Mouse (Mus musculus): ENCODE measurements at regions not wholly inside any gene's neighbourhood (a gene's known extent, or its start where the extent isn't known, plus 50 kb on each side); places are given as distances from the start of the nearest gene placed in this dataset.

DNA sequence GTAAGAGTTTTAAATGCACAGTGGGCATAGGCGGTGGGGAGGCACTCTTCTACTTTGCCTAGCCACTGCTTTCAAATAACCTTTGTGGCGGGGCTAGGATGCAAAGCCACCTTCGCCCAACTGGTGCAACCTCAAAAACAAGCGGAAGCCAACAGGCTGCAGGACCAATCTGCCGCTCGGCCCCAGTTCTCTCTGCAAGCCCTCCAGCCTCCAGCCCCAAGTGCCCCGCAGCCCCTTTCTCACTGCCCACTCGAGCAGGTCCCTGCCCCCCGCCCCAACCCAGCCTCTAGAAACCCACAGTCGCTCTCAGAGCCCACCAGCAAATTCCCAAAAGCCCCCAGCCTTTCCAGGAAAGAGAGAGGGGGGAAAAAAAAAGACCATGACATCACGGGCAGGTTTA lies 89.6 kb upstream of the Ssbp2 start:
- DNase-seq = peak; percentile 44 to 59

DNA sequence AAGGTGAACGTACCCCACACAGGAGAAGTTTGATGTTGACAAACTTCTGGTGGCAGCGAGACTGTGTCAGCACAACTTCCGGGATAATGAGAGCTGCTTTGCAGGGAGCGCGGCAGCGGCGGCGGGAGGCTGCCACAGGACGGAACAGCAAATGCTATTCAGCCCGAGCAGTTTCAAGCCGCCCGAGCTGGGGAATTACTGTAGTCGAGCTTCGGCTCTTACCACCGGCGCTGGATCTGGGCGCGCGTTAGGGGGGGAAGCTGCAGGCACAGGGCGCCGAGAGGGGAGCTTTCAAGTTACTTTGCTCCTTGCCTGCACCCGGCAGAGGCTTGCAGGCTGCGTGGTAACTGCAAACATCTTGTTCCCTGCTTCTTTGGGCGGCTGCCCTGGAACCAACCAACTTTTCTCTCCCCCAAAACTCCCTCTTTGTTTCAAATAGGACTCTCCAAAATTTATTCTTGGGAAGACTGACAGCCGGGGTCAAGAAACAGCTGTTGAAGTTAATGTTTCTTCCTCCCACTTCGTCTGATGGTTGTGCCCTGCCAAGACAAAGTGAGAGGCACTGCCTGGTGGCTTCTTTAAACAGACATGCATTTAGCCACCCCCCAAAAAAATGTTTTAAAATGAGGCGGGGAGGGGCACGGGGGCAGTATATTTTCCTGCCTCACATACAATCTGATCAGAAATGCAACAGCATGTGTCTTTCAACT lies 89.0 kb upstream of the Ssbp2 start:
- peak; percentile 93 to 95 for DNase-seq

DNA sequence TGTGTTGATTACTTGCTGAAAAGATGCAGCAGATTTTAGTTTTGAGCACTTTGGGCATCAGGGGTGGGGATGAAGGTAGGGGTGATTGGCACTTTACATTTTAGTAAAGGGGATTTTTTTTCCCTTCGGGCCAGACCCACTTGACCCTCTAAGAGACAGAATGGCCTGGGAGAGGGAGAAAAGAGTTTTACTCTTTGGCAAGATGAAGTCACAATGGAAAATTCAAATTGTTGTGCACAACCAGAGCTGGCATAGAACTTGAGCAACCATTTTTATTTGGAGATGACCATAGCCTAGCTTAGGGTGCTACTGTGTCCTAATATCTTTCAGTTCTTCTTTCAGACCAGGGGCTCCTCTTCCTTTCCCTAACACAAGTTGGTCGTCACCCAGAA lies 88.5 kb upstream of the Ssbp2 start:
- no peak for DNase-seq

DNA sequence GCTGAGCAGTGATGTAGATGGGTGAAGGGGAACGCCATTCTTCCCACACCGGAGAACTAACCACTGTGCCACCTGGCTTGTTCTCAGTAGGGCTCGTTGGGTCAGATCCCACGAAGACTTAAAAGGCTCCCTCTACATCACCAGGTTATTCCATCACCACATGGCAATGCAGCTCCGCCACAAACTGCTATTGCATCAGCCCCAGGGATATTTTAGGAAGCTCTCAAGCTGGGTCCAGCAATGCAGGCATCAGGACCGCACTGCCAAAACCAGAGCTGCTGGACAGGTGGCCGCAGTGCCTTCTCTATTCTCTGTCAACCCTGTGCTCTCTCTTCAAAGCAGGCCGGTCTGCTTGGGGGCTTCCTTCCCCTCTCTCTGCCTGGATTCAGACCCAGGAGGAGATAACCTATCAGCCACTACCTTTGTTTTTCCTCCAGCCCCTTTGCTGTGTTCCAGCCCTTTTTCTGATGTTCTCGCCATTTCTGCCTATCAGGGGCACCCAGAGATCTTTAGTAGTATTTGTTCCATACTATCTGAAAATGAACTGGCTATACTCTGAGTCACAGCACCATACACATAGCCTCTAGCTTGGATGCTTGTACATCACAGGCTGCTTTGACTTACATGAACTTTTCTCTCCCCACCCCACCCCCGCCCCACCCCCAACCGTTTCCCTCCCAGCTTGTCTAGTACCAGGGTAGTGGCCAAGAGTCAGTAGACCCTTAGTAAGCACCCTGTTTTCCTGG lies 87.8 kb upstream of the Ssbp2 start:
- DNase-seq = peak in 1 of 2 experiments; percentile 15

DNA sequence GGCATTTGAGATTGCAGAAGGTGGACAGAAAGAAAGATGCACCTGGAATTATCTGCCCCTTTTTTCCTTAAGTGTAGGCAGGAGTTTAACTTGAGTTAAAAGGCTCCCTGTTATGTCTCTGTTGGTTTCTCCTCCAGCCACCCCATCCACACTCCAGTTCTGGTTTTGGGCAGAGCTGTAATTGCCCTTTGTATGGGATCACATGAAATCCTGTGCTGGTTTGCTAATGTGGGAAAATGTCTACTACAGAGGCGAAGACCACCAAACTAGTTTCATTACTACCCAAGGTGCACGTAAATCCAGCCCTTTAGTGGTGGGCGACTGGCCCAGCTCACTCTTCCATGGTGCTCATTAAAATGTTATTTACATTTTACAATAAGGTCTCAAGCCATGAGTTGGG lies 85.9 kb upstream of the Ssbp2 start:
- DNase-seq = no peak

DNA sequence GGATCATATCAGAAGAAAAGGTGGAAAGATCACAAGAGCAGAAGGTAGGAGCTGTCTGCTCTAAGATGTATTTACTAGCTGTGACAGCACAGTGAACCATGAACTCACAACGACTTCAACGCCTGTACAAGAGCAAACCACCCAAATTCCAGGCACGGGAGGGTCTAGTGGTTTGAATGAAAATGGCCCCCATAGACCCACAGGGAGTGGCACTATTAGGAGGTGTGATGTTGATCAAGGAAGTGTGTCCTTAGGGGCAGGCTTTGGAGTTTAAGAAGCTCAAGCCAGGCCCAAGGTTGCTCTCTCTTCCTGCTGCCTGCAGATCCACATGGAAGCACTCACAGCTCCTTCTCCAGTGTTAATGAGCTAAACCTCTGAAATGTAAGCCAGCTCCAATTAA lies 83.5 kb upstream of the Ssbp2 start:
- DNase-seq = no peak

DNA sequence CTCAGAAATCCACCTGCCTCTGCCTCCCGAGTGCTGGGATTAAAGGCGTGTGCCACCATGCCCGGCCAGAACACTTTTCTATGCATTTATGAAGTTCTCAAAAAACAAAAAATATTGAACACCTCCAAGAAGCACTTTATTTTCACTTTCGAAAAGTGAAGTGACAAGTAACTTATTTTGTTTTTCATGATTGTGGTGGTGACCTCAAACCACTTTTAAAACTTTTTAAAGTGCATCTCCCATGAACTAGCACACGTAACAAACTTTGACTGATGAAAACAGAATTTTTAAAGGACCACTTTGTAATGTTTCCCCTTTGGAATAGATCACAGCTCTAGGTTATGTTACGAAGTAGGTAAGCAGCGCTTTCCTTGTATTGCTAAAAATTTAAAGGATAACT lies 82.7 kb upstream of the Ssbp2 start:
- no peak for DNase-seq

DNA sequence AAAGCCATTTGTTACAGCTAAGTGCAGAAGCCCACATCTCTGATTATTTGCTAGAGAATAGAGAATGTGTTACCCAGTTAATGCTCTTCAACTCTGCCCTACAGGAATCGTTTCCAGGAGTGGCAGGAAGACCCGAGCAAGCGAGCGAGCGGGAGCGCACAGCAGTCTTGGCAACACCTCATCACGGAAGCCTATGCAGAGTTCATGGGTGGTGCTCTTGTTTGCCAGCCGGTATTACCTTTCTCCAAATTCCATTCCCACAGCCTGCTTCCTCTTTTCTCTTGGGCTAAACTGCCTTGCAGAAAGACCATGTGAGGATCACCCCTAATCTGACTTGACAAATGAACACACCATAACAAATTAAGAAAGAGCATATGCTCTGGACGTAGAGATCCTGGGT lies 82.1 kb upstream of the Ssbp2 start:
- no peak for DNase-seq

DNA sequence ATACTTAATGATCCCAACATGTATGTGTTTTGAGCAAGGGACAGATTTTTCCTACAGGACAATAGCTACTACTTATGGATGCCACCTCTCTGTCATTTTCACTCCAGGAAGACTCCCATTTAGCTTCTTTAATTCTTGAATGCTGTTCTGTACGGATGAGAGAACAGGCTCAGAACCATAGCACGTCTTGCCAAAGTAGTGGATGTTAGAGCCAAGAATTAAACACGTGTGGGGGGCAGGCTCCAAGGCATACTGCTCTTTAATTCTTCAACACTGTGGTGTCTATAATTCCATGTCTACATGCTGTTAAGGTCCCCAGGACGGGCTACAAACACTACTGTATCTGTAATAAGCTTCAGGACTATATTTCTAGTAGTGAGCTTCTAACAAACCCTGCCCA lies 74.7 kb upstream of the Ssbp2 start:
- DNase-seq = no peak

DNA sequence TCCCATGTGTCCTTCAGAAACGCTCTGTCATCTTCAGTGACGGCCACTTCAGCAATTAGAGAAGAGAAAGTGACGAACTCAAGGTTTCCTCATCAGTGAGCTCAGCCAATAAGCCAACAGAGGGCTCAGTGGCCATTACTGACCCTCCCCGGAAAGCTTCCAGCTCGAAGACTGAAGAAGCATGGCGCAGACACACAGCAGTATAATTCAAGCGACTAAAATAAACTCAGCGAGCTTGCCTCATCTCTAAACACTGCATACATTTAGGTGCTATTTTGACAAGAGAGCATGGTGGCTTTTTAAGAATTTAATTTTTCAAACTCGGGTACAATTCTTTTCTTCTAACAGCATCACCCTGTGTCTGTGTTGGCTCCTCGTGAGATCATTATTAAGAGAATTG lies 72.2 kb upstream of the Ssbp2 start:
- DNase-seq = no peak

DNA sequence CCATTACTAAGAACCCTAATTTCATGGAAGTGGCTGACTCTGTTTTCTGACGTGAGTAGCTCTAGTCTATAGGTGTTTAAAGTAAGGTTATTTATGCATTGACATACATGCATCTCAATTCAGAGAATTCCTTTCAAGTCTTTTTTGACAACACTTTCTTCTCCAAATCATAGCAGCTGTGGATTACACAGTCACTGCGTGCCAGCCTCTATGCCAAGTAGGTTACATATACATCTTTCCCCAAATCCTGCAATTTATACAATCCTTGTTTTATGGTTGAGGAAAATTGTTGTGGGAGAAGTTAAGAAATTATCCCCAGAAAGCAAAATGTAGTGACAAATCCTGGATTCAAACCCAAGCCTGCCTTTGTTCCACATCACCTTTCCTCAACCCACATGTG lies 56.5 kb upstream of the Ssbp2 start:
- DNase-seq = no peak

DNA sequence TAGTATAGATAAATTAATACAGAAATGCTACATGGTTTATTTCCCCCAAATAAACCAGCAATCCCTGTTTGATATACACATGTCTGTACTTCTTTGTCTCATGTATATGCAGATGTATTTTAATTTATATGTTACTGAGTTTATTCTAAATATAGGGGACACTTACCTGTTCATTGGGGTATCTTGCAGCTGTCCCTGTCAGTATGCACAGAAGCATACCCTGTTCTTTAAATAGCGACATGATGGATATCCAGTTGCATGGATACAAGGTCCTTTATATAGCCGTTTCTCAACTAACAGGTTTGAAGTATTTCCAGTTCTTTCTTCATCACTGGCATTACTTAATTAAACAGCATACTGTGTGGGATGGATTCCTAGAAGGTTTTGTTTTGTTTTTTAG lies 55.1 kb upstream of the Ssbp2 start:
- no peak for DNase-seq

DNA sequence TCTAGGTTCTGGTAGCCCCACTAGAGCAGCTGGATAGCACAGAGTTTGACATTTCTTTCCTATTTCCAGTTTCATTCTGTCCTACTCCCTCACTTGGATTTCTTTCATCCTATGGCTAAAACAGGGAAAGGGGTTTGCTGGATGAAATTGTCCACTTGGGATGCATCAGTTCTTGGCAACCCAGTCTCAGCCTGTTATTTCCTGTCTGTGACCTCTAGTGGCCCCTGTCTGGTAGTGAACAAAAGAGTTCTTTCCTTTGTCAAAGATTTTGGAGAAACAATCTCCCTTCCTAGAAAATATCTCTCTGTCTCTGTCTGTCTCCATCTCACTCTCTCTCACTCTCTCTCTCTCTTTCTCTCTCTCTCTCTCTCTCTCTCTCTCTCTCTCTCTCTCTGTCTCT lies 50.0 kb upstream of the Ssbp2 start:
- DNase-seq = no peak

Data from thymus, adult 18-20 months (tissue).